8 mouse cellular contexts compared by ENCODE assay signal in the genomic region with DNA sequence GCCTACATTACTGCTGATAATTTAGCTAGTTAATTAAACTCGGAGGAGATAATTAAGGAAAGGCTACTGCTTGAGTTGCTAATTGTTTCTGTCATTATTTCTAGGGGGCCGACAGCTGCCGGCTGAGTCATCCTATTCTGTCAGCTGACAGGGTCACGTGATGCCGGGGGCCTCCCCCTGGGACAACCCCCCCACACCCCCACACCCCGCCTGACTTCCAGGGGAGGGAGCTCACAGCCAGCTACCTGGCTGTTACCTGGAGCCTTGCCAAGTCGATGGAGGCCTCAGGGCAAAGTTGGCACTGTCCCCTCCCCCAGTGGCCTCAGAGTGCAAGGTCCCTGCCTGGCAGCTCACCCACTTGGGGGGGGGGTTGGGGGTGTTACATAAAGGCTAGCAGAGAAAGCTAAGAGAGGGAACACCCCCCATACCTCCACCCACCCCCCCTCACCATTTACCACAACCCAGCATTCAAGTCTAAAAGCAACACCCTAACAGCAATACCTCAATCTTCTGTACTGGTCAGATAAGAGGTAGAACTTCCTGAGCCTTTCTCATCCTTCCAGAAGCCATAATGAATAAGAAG. TPM values are rescaled to one million over a fixed set of nuclear protein-coding genes. Genes with fewer than 3 reads are reported as not detected.
DNase-seq lines count a peak whose midpoint lies in the region; ATAC-seq and TF ChIP-seq lines count a peak whose summit lies in the region.

No protein-coding gene starts in this region.

- no peak for TF ChIP-seq POLR2A in cerebellum, adult 2 months (IDR thresholded peaks at IDR 0.05; ENCODE audit: borderline replicate concordance, insufficient read depth, low read length)

- H3K36me3 ChIP-seq in intestine, embryonic 15.5 days: no peaks in the 10 kb centered on the region

- peaks cover 5% of the 10 kb centered on the region for H3K4me1 ChIP-seq in cerebellum, adult 2 months (ENCODE audit: control insufficient read depth, insufficient read depth, low read length)
- peaks cover 2% of the 10 kb centered on the region; the same call in 1 of the 2 replicates for H3K4me1 ChIP-seq in intestine, embryonic 15.5 days (replicated peaks)

- intact Hi-C loops in left cerebral cortex, postnatal 4 days (cut with DNase I): no loop called here

- no peak overlapping the region for H3K9ac ChIP-seq in intestine, embryonic 15.5 days

- WGBS in cerebellum, adult 2 months: 3% methylated on average over 7 of the region's 7 CpGs
- WGBS in intestine, embryonic 15.5 days: 24% methylated on average over 7 of the region's 7 CpGs

- TF ChIP-seq CTCF in cerebellum, adult 2 months (IDR thresholded peaks at IDR 0.05; ENCODE audit: borderline replicate concordance, insufficient read depth, low read depth, low read length): no peak

- H3K27me3 ChIP-seq in cerebellum, adult 2 months (ENCODE audit: control insufficient read depth, insufficient read depth, low read length): no peaks in the 10 kb centered on the region
- no peaks in the 10 kb centered on the region for H3K27me3 ChIP-seq in intestine, embryonic 15.5 days (replicated peaks)

- DNase-seq in left cerebral cortex, postnatal 4 days: peak; percentile 79
- DNase-seq in left cerebral cortex, adult 8-10 months (ENCODE audit: low spot score in 2 of 2): no peak
- peak; percentile 61 to 64 for DNase-seq in cerebellum, adult 2 months
- no peak for DNase-seq in spleen, adult 12 weeks (ENCODE audit: low spot score)
- DNase-seq in embryo, embryonic 11 days: no peak

- peak; percentile 84 for ATAC-seq in intestine, embryonic 15.5 days
- peak; percentile 77 for ATAC-seq in megakaryocyte progenitor cell, adult 5-6 weeks (replicated peaks; ENCODE audit: poor library complexity)
- ATAC-seq in granulocyte monocyte progenitor cell, adult 5-6 weeks (replicated peaks; ENCODE audit: poor library complexity, severe bottlenecking): no peak

- H3K9me3 ChIP-seq in intestine, embryonic 15.5 days: no peaks in the 10 kb centered on the region

- no peak overlapping the region for H3K27ac ChIP-seq in cerebellum, adult 2 months (ENCODE audit: insufficient read depth, low read length)
- 0 out of 2 replicates have a peak overlapping the region, but pooled peaks have one; percentile 11 for H3K27ac ChIP-seq in intestine, embryonic 15.5 days

- H3K4me2 ChIP-seq in intestine, embryonic 15.5 days (replicated peaks): peak overlapping the region; percentile 33

- H3K4me3 ChIP-seq in cerebellum, adult 2 months (replicated peaks; ENCODE audit: insufficient read depth, low read depth, low read length): peak overlapping the region; percentile 16
- H3K4me3 ChIP-seq in intestine, embryonic 15.5 days (replicated peaks): no peak overlapping the region

RNA-seq across cellular contexts. Expression of a gene that starts 41.1 kb away (rescaled TPM):
- 10 to 100 TPM; 11.4 to 11.5 TPM for total RNA-seq in left cerebral cortex, postnatal 4 days (2021)
- 1 to 10 TPM; 2.4 to 3.3 (median 2.7) TPM for total RNA-seq in left cerebral cortex, adult 8-10 months (2022)
- 2.6 and 2.7 TPM in 2 replicates for polyA plus RNA-seq in cerebellum, adult 2 months (2012; rRNA removed)
- 8.3 and 8.4 TPM in 2 replicates for polyA plus RNA-seq in intestine, embryonic 15.5 days (2015; fragmentation: Nextera tagmentation; extraction: Ambion mirVana)
- total RNA-seq in megakaryocyte progenitor cell, adult 5-6 weeks (2015): 7.0 and 8.0 TPM in 2 replicates
- total RNA-seq in megakaryocyte progenitor cell, adult 5-6 weeks (2017): 2.5 and 3.9 TPM in 2 replicates
- total RNA-seq in granulocyte monocyte progenitor cell, adult 5-6 weeks (2014; fragmentation: Nextera tagmentation): 8.3 and 9.7 TPM in 2 replicates
- total RNA-seq in granulocyte monocyte progenitor cell, adult 5-6 weeks (2017): 2.8 and 3.9 TPM in 2 replicates

Comparison
In these comparisons a context has a peak if more than half of its experiments do, and no peak if none do; other contexts are left out.
1. DNase-seq: peak in left cerebral cortex, postnatal 4 days (single experiment) and cerebellum, adult 2 months (2 of 2); none in left cerebral cortex, adult 8-10 months (0 of 2), spleen, adult 12 weeks (single experiment) and embryo, embryonic 11 days (single experiment).